Mouse (Mus musculus): ENCODE data around the gene Cry2. TPM values are rescaled to one million over a fixed set of nuclear protein-coding genes. Genes with fewer than 3 reads are reported as not detected.
A peak's percentile ranks its signal among the peaks of the same experiment; 100 is the strongest.

The Cry2 gene
- polyA plus RNA-seq, 1 experiment from 2014 or later = 17.7 TPM

DNA sequence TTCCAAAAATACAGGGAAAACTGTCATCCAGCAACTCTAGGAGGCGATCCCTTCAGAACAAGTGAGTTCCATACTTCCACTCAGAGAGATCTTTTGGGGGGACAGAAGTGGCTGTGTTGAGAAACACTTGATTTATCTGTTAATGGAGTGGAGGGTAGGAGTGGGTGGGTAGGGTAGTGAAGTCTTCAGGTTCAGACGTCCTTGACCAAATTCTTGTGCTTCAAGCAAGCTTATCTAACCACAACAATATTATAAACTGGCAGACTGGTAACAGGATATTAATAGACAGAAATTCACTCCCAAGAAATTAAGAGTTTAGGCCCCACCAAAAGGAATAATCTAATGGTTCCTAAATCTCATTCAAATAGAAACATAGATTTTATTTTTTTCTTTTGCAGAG is 3.8 kb downstream of the Cry2 start:
- Histone ChIP-seq H3K4me1 (ENCODE audit: control insufficient read depth, insufficient read depth, low read length) (peaks cover 45% of the 10 kb centered on the region), H3K27ac (ENCODE audit: low read depth, low read length) (no peak overlapping the region), H3K27me3 (ENCODE audit: control insufficient read depth, insufficient read depth, low read length) (no peaks in the 10 kb centered on the region), H3K36me3 (ENCODE audit: control insufficient read depth, insufficient read depth, low read length) (no peaks in the 10 kb centered on the region), H3K9ac (ENCODE audit: low read depth, low read length) (no peak overlapping the region), H3K4me2 (no peak overlapping the region), H3K9me3 (replicated peaks; ENCODE audit: control insufficient read depth, low read length) (no peaks in the 10 kb centered on the region), H3K4me3 (ENCODE audit: low read depth, low read length) (no peak overlapping the region)
- no peak for ATAC-seq (replicated peaks; ENCODE audit: insufficient number of reproducible peaks, low FRiP score, low TSS enrichment)
- 65% methylated on average over 2 of the region's 2 CpGs for WGBS (ENCODE audit: insufficient replicate concordance)

DNA sequence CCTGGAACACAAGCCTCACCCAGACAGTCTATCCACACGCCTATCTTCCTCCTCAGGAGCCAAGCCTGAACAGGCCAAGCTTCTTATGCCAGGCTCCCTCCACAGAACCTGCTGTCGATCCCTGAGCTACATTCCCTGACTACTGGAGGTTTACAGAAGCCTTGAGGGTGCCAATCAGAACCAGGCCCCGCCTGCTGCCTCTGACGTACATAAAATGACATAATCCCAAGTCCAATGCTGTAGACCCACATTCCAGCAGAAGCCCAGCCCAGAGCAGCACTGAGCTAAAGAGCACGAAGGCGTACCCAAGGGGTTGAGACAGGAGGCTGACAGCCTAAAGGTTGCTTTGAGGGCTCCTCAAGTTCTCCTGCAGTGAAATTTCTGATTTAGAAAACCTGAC is 6.0 kb downstream of the Cry2 start:
- Histone ChIP-seq H3K27ac (ENCODE audit: low read depth, low read length) (peak overlapping the region; percentile 42; the same call in 1 of the 2 replicates), H3K9me3 (replicated peaks; ENCODE audit: control insufficient read depth, low read length) (no peaks in the 10 kb centered on the region), H3K4me2 (no peak overlapping the region), H3K9ac (ENCODE audit: low read depth, low read length) (no peak overlapping the region), H3K4me3 (ENCODE audit: low read depth, low read length) (no peak overlapping the region), H3K4me1 (ENCODE audit: control insufficient read depth, insufficient read depth, low read length) (peaks cover 59% of the 10 kb centered on the region), H3K27me3 (ENCODE audit: control insufficient read depth, insufficient read depth, low read length) (no peaks in the 10 kb centered on the region), H3K36me3 (ENCODE audit: control insufficient read depth, insufficient read depth, low read length) (peaks cover 2% of the 10 kb centered on the region)
- ATAC-seq (replicated peaks; ENCODE audit: insufficient number of reproducible peaks, low FRiP score, low TSS enrichment) = no peak
- 55% methylated on average over 6 of the region's 6 CpGs for WGBS (ENCODE audit: insufficient replicate concordance)

DNA sequence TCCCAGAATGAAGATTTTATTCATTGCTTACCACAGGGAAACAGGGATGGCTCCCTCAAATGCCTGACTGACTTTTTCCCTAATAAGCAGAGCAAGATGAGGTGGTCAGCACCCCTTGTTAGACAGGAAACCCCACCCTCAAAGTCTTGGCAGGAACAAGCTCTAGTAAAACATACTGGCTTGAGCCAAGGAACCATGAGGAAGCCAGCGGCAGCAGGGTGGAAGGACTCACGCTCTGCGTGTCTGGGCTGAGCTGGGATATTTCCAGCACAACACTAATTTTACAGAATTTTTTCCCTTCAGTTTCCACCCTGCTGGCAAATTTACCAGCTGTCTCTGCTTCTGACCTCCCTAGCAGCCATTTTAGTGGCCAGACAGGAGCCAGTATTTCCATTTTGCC is 7.4 kb downstream of the Cry2 start:
- no peak for ATAC-seq (replicated peaks; ENCODE audit: insufficient number of reproducible peaks, low FRiP score, low TSS enrichment)
- Histone ChIP-seq H3K36me3 (ENCODE audit: control insufficient read depth, insufficient read depth, low read length) (peaks cover 11% of the 10 kb centered on the region), H3K4me2 (no peak overlapping the region), H3K4me1 (ENCODE audit: control insufficient read depth, insufficient read depth, low read length) (peaks cover 46% of the 10 kb centered on the region), H3K4me3 (ENCODE audit: low read depth, low read length) (no peak overlapping the region), H3K9me3 (replicated peaks; ENCODE audit: control insufficient read depth, low read length) (no peaks in the 10 kb centered on the region), H3K9ac (ENCODE audit: low read depth, low read length) (no peak overlapping the region), H3K27me3 (ENCODE audit: control insufficient read depth, insufficient read depth, low read length) (no peaks in the 10 kb centered on the region), H3K27ac (ENCODE audit: low read depth, low read length) (peak overlapping the region; percentile 1; the same call in 1 of the 2 replicates)
- 83% methylated on average over 3 of the region's 3 CpGs for WGBS (ENCODE audit: insufficient replicate concordance)

GRCm38 (mm10) chr2:92425366-92425765 is 8.5 kb downstream of the Cry2 start:
- Histone ChIP-seq H3K27ac (ENCODE audit: low read depth, low read length) (peak overlapping the region; percentile 88), H3K36me3 (ENCODE audit: control insufficient read depth, insufficient read depth, low read length) (peaks cover 11% of the 10 kb centered on the region), H3K4me3 (ENCODE audit: low read depth, low read length) (no peak overlapping the region), H3K4me1 (ENCODE audit: control insufficient read depth, insufficient read depth, low read length) (peaks cover 36% of the 10 kb centered on the region), H3K27me3 (ENCODE audit: control insufficient read depth, insufficient read depth, low read length) (no peaks in the 10 kb centered on the region), H3K9ac (ENCODE audit: low read depth, low read length) (no peak overlapping the region), H3K9me3 (replicated peaks; ENCODE audit: control insufficient read depth, low read length) (no peaks in the 10 kb centered on the region), H3K4me2 (no peak overlapping the region)
- no peak for ATAC-seq (replicated peaks; ENCODE audit: insufficient number of reproducible peaks, low FRiP score, low TSS enrichment)
- WGBS (ENCODE audit: insufficient replicate concordance) = 88% methylated on average over 4 of the region's 4 CpGs

GRCm38 (mm10) chr2:92424462-92425308 is 9.2 kb downstream of the Cry2 start:
- Histone ChIP-seq H3K4me2 (no peak overlapping the region), H3K4me3 (ENCODE audit: low read depth, low read length) (no peak overlapping the region), H3K9me3 (replicated peaks; ENCODE audit: control insufficient read depth, low read length) (no peaks in the 10 kb centered on the region), H3K36me3 (ENCODE audit: control insufficient read depth, insufficient read depth, low read length) (peaks cover 11% of the 10 kb centered on the region), H3K9ac (ENCODE audit: low read depth, low read length) (peak overlapping the region; percentile 22; the same call in 1 of the 2 replicates), H3K27ac (ENCODE audit: low read depth, low read length) (peak overlapping the region; percentile 88), H3K27me3 (ENCODE audit: control insufficient read depth, insufficient read depth, low read length) (no peaks in the 10 kb centered on the region), H3K4me1 (ENCODE audit: control insufficient read depth, insufficient read depth, low read length) (peaks cover 34% of the 10 kb centered on the region)
- ATAC-seq (replicated peaks; ENCODE audit: insufficient number of reproducible peaks, low FRiP score, low TSS enrichment) = 0 out of 2 replicates have a peak, but pooled peaks have one; percentile 6
- WGBS (ENCODE audit: insufficient replicate concordance) = 73% methylated on average over 9 of the region's 9 CpGs

DNA sequence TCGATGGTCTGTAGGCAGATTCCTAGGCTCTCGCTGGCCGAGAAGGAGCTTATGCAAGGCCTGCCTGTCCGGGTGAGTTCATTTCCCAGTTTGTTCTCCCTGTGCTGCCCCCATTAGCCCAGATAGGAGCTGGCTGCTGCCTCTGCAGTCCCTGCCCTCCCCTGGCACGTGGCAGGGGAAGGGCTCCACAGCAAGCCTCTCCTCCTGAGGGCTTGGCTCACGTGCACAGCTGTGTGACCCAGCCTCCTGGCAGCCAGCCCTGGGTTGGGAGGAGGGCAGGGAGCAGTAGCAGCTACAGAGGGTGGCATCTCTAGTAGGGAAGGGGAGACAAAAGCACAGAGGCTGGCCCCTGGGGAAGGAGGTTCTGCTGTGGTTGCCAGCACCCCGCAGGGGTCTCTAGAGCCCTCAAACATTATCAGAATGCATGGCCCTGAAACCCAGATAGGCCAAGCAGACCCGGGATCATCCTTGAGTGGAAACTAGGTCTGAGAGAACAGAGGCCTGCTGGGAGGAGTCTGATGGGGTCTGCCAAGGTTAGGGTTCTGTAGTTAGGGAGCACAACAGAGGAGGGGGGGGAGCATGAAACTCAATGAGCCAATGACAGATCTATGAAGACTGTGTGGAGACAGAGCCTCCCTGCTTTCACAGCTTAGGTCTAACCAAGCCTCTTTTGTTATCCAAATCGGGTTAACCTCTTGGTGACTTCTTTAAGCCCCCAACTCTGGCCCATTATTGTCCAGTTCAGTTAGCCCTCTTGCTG is 10.0 kb downstream of the Cry2 start:
- WGBS (ENCODE audit: insufficient replicate concordance) = 84% methylated on average over 9 of the region's 9 CpGs
- Histone ChIP-seq H3K27ac (ENCODE audit: low read depth, low read length) (peak overlapping the region; percentile 88), H3K4me2 (no peak overlapping the region), H3K36me3 (ENCODE audit: control insufficient read depth, insufficient read depth, low read length) (peaks cover 14% of the 10 kb centered on the region), H3K4me1 (ENCODE audit: control insufficient read depth, insufficient read depth, low read length) (peaks cover 31% of the 10 kb centered on the region), H3K4me3 (ENCODE audit: low read depth, low read length) (no peak overlapping the region), H3K27me3 (ENCODE audit: control insufficient read depth, insufficient read depth, low read length) (no peaks in the 10 kb centered on the region), H3K9ac (ENCODE audit: low read depth, low read length) (no peak overlapping the region; the same call in 1 of the 2 replicates), H3K9me3 (replicated peaks; ENCODE audit: control insufficient read depth, low read length) (no peaks in the 10 kb centered on the region)
- ATAC-seq (replicated peaks; ENCODE audit: insufficient number of reproducible peaks, low FRiP score, low TSS enrichment) = no peak; the same call in 1 of the 2 replicates

DNA sequence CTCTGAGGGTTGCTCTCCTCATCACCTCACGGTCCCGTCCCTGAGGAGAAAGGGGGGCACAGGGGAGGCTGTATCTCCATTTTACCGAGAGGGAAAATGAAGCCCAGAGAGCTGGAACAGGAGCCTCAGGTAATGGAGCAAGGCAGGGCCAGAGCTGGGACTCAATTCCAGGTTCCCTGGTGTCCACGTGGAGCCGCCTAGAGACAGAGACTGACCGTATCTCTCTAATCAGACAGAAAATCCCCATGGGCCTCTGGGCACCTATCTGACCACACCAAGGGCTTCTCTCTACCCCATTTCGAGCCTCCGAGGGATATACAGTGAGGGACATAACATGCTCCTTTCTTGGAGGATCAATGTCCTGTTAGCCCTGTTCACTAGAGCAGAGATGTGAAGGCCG is 10.7 kb downstream of the Cry2 start:
- no peaks in the 10 kb centered on the region for H3K27me3 ChIP-seq (ENCODE audit: control insufficient read depth, insufficient read depth, low read length)
- peaks cover 18% of the 10 kb centered on the region for H3K36me3 ChIP-seq (ENCODE audit: control insufficient read depth, insufficient read depth, low read length)
- H3K4me2 ChIP-seq = no peak overlapping the region
- no peak for ATAC-seq (replicated peaks; ENCODE audit: insufficient number of reproducible peaks, low FRiP score, low TSS enrichment)
- 88% methylated on average over 9 of the region's 9 CpGs for WGBS (ENCODE audit: insufficient replicate concordance)
- H3K4me3 ChIP-seq (ENCODE audit: low read depth, low read length) = no peak overlapping the region
- H3K27ac ChIP-seq (ENCODE audit: low read depth, low read length) = no peak overlapping the region
- no peak overlapping the region for H3K9ac ChIP-seq (ENCODE audit: low read depth, low read length)
- H3K9me3 ChIP-seq (replicated peaks; ENCODE audit: control insufficient read depth, low read length) = no peaks in the 10 kb centered on the region
- peaks cover 29% of the 10 kb centered on the region for H3K4me1 ChIP-seq (ENCODE audit: control insufficient read depth, insufficient read depth, low read length)

DNA sequence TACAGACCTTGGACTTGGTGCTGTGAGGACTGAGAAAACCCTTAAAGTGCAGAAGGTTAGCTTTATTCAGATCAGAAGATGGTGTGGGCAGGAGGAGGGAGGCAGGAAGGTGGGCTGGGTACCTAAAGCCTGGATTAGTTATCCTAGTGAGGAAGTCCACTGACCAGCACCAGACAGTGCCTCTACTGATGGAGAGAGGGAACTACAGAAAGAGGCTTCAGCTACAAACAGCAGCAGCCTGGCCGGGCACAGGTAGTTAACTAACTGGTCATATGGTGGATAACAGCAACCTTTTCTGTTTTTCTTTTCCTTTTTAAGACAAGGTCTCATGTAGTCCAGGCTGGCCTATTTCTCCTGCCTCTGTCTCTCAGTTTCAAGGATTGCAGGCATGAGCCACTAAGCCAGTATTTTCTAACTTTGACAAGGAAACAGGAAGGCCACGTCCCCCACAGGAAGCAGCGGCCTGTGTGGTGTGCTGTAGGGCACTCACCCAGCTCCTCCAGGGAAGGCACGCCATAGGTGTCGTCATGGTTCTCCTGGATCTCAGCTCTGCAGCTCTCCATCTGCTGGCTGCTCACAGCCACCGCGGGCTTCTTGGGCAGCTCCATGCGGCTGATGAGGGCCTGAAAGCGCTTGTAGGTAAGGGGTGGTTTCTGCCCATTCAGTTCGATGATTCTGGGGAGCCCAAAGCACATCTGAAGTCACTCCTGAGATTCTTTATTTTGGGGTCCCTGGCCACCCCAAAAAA is 11.3 kb downstream of the Cry2 start:
- ATAC-seq (replicated peaks; ENCODE audit: insufficient number of reproducible peaks, low FRiP score, low TSS enrichment) = no peak
- Histone ChIP-seq H3K9me3 (replicated peaks; ENCODE audit: control insufficient read depth, low read length) (no peaks in the 10 kb centered on the region), H3K4me1 (ENCODE audit: control insufficient read depth, insufficient read depth, low read length) (peaks cover 26% of the 10 kb centered on the region), H3K4me2 (no peak overlapping the region), H3K27ac (ENCODE audit: low read depth, low read length) (no peak overlapping the region), H3K27me3 (ENCODE audit: control insufficient read depth, insufficient read depth, low read length) (no peaks in the 10 kb centered on the region), H3K9ac (ENCODE audit: low read depth, low read length) (no peak overlapping the region), H3K36me3 (ENCODE audit: control insufficient read depth, insufficient read depth, low read length) (peaks cover 18% of the 10 kb centered on the region), H3K4me3 (ENCODE audit: low read depth, low read length) (no peak overlapping the region)
- WGBS (ENCODE audit: insufficient replicate concordance) = 66% methylated on average over 10 of the region's 10 CpGs
